28 mouse cellular contexts compared by ENCODE assay signal in the genomic region with DNA sequence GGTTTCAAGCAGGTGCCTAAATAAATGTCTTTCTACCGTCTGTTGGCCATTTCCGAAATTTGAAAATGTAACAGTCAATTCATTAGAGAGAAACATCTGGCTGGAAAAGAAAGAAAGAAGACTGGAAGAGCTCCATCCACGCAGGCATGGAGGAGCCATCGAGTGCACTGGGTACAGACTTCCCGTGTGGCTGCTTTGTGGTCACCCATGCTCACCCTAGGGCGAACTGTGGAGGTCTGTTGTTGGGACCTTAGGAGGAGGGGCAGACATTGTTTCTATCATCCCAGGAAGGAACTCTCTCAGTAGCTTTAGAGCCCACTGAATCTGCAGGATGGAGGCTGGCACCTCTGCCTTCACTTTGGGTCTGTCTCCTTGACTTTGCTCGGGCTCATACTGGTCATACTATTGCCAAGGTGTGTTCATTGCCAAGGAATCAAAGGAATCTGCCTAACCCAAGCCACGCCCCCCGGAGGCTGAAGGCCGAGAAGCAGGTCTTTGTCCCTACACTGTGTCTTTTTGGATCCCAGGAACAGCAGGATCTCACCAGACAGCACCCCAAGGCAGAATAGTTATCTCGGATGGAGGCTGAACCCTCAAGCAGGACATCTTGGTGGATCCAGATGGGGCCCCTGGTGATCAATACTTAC. TPM values are rescaled to one million over a fixed set of nuclear protein-coding genes. Genes with fewer than 3 reads are reported as not detected.
A peak's percentile ranks its signal among the peaks of the same experiment; 100 is the strongest.
DNase-seq lines count a peak whose midpoint lies in the region; ATAC-seq lines count a peak whose summit lies in the region.
"Had no signal": no experiment of that assay in that cellular context is flagged by ENCODE, and none has a peak within 500 bp of the region (broad histone marks: within the 10 kb centered on the region; RNA-seq: fewer than 3 reads in every experiment).

No protein-coding gene starts in this region.

- H3K4me1 ChIP-seq in kidney, embryonic 15.5 days, result peaks cover 14% of the 10 kb centered on the region

- H3K9ac ChIP-seq in kidney, embryonic 15.5 days, result no peak overlapping the region
- H3K9ac ChIP-seq: forebrain, postnatal 0 days; heart, embryonic 13.5 days; hindbrain, embryonic 12.5 days; hindbrain, embryonic 15.5 days had no signal

- no peaks in the 10 kb centered on the region for H3K9me3 ChIP-seq in kidney, embryonic 15.5 days (replicated peaks)
- H3K9me3 ChIP-seq: heart, embryonic 10.5 days; heart, embryonic 13.5 days; hindbrain, embryonic 12.5 days; hindbrain, embryonic 15.5 days had no signal

- H3K4me2 ChIP-seq in kidney, embryonic 15.5 days, result no peak overlapping the region
- H3K4me2 ChIP-seq: heart, embryonic 13.5 days; hindbrain, embryonic 12.5 days; hindbrain, embryonic 15.5 days had no signal

- WGBS in kidney, embryonic 15.5 days, result 88% methylated on average over 11 of the region's 11 CpGs

- peak; percentile 20 for DNase-seq in kidney, adult 18-20 months
- no peak for DNase-seq in kidney, postnatal 10 days
- peak; percentile 38 for DNase-seq in kidney, adult 9 months
- DNase-seq in spleen, adult 18-20 months, result no peak
- DNase-seq in right cerebral cortex, postnatal 14 days, result no peak
- DNase-seq: adrenal gland, adult 2 months; adrenal gland, postnatal 14 days; B cell, adult 2 months; cerebellum, adult 11 months; cerebellum, adult 8-10 months; cerebellum, postnatal 10 days; cerebellum, postnatal 36 days; forebrain, postnatal 0 days; gastrocnemius, adult 2 months; gastrocnemius, postnatal 14 days; heart, adult 2 months; heart, postnatal 14 days; heart, postnatal 4 days had no signal

- H3K27ac ChIP-seq in kidney, embryonic 15.5 days, result no peak overlapping the region
- H3K27ac ChIP-seq: gastrocnemius, adult 2 months; heart, adult 2 months; heart, embryonic 10.5 days; heart, embryonic 13.5 days; hindbrain, embryonic 12.5 days; hindbrain, embryonic 15.5 days had no signal

- H3K4me3 ChIP-seq in kidney, embryonic 15.5 days (replicated peaks), result no peak overlapping the region
- H3K4me3 ChIP-seq: gastrocnemius, adult 2 months; heart, adult 2 months; heart, embryonic 10.5 days; heart, embryonic 13.5 days; hindbrain, embryonic 12.5 days; hindbrain, embryonic 15.5 days had no signal

- no peaks in the 10 kb centered on the region for H3K36me3 ChIP-seq in kidney, embryonic 15.5 days
- H3K36me3 ChIP-seq: G1E; heart, embryonic 10.5 days; heart, embryonic 13.5 days; hindbrain, embryonic 12.5 days; hindbrain, embryonic 15.5 days had no signal

- ATAC-seq in kidney, embryonic 15.5 days (replicated peaks; ENCODE audit: low FRiP score), result no peak
- peak; percentile 67 to 77 for ATAC-seq in hematopoietic stem cell, adult 5-6 weeks (replicated peaks in 1 of 2; ENCODE audit: insufficient read depth in 1 of 2, low FRiP score in 2 of 2, low TSS enrichment in 1 of 2, low read depth in 1 of 2, poor library complexity in 2 of 2, severe bottlenecking in 2 of 2)
- ATAC-seq: forebrain, embryonic 14.5 days; forebrain, postnatal 0 days; Patski had no signal

- no peaks in the 10 kb centered on the region for H3K27me3 ChIP-seq in kidney, embryonic 15.5 days
- H3K27me3 ChIP-seq: hindbrain, embryonic 15.5 days had no signal

RNA-seq across cellular contexts. Expression of gene Kcng1, which starts 54.3 kb away (rescaled TPM):
- 0.99 and 3.1 TPM in 2 replicates for polyA plus RNA-seq in kidney, embryonic 15.5 days (2015; fragmentation: Nextera tagmentation; extraction: Ambion mirVana)
- total RNA-seq in hematopoietic stem cell, adult 5-6 weeks (2017), result 0.74 and 1.0 TPM in 2 replicates
- total RNA-seq: adrenal gland, adult 2 months; adrenal gland, postnatal 14 days; CH12.LX; heart, adult 2 months had no signal
- polyA plus RNA-seq: G1E, Patski had no signal

Comparison
In these comparisons a context has a peak if more than half of its experiments do, and no peak if none do; other contexts are left out.
1. DNase-seq: peak in kidney, adult 18-20 months (single experiment) and kidney, adult 9 months (single experiment); none in kidney, postnatal 10 days (single experiment), spleen, adult 18-20 months (0 of 2) and right cerebral cortex, postnatal 14 days (single experiment).